Comparison of ENCODE assay signal across 8 mouse cellular contexts in the genomic region with DNA sequence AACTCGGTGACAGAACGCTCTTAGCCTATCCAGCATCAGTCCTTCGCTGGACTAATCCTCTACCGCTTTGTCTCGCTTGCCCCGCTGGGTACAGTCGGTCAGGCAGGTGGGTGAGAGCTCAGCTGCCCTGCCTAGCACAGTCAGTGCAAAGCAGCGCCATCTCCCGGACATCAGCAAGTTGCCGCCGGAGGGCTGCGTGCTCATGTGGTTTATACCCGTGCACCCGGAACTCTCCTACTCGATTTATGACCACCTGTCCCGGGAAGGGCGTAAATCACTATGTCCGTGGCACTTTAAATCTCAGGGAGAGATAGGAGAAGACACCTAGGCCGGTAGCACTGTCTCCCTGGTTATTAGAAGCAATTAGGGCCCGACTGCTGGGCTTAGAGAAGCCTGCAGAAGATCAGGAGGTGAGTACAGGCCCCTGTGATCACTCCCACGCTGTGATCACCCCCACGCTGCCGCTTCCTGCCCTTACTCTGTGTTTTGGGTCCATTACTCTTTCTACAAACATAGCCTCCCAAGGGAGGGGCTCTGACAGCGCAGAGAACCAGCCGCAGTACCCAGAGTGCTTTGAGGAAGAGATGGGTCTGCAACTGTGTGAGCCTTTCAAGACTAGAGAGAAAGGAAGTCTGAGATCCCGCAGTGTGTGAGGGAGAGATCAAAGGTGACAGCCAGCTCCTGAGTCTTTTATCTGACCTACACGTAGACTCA. TPM values are rescaled to one million over a fixed set of nuclear protein-coding genes. Genes with fewer than 3 reads are reported as not detected.
DNase-seq lines count a peak whose midpoint lies in the region; ATAC-seq lines count a peak whose summit lies in the region.

No protein-coding gene starts in this region.

- DNase-seq in ovary, postnatal 36 days (ENCODE audit: low spot score), result peak; percentile 58
- no peak for DNase-seq in ovary, adult 18-20 months (ENCODE audit: low spot score)
- peak; percentile 71 for DNase-seq in embryo, embryonic 10.5 days (ENCODE audit: low spot score)
- peak; percentile 57 to 62 for DNase-seq in heart, postnatal 10 days
- peak; percentile 46 to 79 for DNase-seq in kidney, postnatal 36 days
- DNase-seq in spleen, postnatal 4 days (ENCODE audit: low spot score in 2 of 2), result peak; percentile 77 to 89
- no peak for DNase-seq in frontal cortex, postnatal 10 days (ENCODE audit: low spot score in 2 of 2)

- intact Hi-C loops in heart, postnatal 10 days (cut with DNase I), result loop anchor here (5.0 kb wide), 1 partner anchor 526 kb away; no protein-coding TSS in a partner anchor

- ATAC-seq in megakaryocyte-erythroid progenitor cell, adult 5-6 weeks (replicated peaks; ENCODE audit: low FRiP score, low TSS enrichment, poor library complexity, severe bottlenecking), result peak; percentile 94

RNA-seq across cellular contexts. Expression of a gene that starts 17.8 kb away (rescaled TPM):
- total RNA-seq in heart, postnatal 10 days (2021), result not detected
- total RNA-seq in megakaryocyte-erythroid progenitor cell, adult 5-6 weeks (2014; fragmentation: Nextera tagmentation), result not detected in 2 replicates
- total RNA-seq in megakaryocyte-erythroid progenitor cell, adult 5-6 weeks (2017), result not detected in 2 replicates

RNA-seq across cellular contexts. Expression of a gene that starts 52.9 kb away (rescaled TPM):
- 100 to 1,000 TPM; 151 to 155 TPM for total RNA-seq in heart, postnatal 10 days (2021)
- 166 and 271 TPM in 2 replicates for total RNA-seq in megakaryocyte-erythroid progenitor cell, adult 5-6 weeks (2014; fragmentation: Nextera tagmentation)
- 101 and 114 TPM in 2 replicates for total RNA-seq in megakaryocyte-erythroid progenitor cell, adult 5-6 weeks (2017)

Comparison
In these comparisons a context has a peak if more than half of its experiments do, and no peak if none do; other contexts are left out.
1. DNase-seq: peak in ovary, postnatal 36 days (single experiment), embryo, embryonic 10.5 days (single experiment), heart, postnatal 10 days (2 of 2), kidney, postnatal 36 days (2 of 2) and spleen, postnatal 4 days (2 of 2); none in ovary, adult 18-20 months (single experiment) and frontal cortex, postnatal 10 days (0 of 2).